Mouse (Mus musculus): ENCODE measurements around the gene Klhl40. TPM values are rescaled to one million over a fixed set of nuclear protein-coding genes. Genes with fewer than 3 reads are reported as not detected.

Gene Klhl40
- total and polyA plus RNA-seq, 2 experiments from 2014 or later = 2.1 to 2.4 TPM

GRCm38 (mm10) chr9:121776511-121776910 is 896 bp upstream of the Klhl40 start:
- no peak for TF ChIP-seq CTCF (IDR thresholded peaks at IDR 0.05; ENCODE audit: low read depth)
- WGBS = 83% methylated on average over 7 of the region's 7 CpGs
- Histone ChIP-seq H3K4me2 (ENCODE audit: low read depth, low read length) (no peak overlapping the region), H3K27me3 (ENCODE audit: insufficient read depth, low read length) (peaks cover 9% of the 10 kb centered on the region; the same call in 1 of the 2 replicates), H3K4me1 (ENCODE audit: insufficient read depth, low read length) (no peaks in the 10 kb centered on the region), H3K36me3 (ENCODE audit: insufficient read depth, low read length) (no peaks in the 10 kb centered on the region), H3K9me3 (ENCODE audit: low read length) (no peaks in the 10 kb centered on the region), H3K9ac (replicated peaks; ENCODE audit: low read length) (no peak overlapping the region), H3K27ac (no peak overlapping the region), H3K4me3 (ENCODE audit: low read length) (no peak overlapping the region)
- ATAC-seq (no peak), DNase-seq (ENCODE audit: low spot score) (no peak)

DNA sequence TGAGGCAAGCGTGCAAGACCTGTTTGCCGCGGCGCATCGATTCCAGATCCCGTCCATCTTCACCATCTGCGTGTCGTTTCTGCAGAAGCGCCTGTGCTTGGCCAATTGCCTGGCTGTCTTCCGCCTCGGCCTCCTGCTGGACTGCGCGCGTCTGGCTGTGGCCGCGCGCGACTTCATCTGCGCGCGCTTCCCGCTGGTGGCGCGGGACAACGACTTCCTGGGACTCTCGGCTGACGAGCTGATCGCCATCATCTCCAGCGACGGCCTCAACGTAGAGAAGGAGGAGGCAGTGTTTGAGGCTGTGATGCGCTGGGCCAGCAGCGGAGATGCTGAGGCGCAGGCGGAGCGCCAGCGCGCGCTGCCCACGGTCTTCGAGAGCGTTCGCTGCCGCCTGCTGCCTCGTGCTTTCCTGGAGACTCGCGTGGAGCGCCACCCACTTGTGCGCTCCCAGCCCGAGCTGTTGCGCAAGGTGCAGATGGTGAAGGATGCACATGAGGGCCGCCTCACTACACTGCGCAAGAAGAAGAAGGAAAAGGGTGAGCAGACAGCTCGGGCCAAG is 738 bp downstream of the Klhl40 start:
- H3K9ac ChIP-seq (replicated peaks; ENCODE audit: low read length) = peak overlapping the region; percentile 25
- H3K4me3 ChIP-seq (ENCODE audit: low read length) = peak overlapping the region; percentile 33
- ATAC-seq = peak; percentile 66
- WGBS = 10% methylated on average over 54 of the region's 54 CpGs
- H3K36me3 ChIP-seq (ENCODE audit: insufficient read depth, low read length) = no peaks in the 10 kb centered on the region
- peak overlapping the region; percentile 58 for H3K4me2 ChIP-seq (ENCODE audit: low read depth, low read length)
- H3K4me1 ChIP-seq (ENCODE audit: insufficient read depth, low read length) = no peaks in the 10 kb centered on the region
- H3K27me3 ChIP-seq (ENCODE audit: insufficient read depth, low read length) = peaks cover 9% of the 10 kb centered on the region; the same call in 1 of the 2 replicates
- no peak; the same call in 1 of the 2 replicates for TF ChIP-seq CTCF (IDR thresholded peaks at IDR 0.05; ENCODE audit: low read depth)
- peak; percentile 76 for DNase-seq (ENCODE audit: low spot score)
- no peaks in the 10 kb centered on the region for H3K9me3 ChIP-seq (ENCODE audit: low read length)
- 0 out of 2 replicates have a peak overlapping the region, but pooled peaks have one; percentile 7 for H3K27ac ChIP-seq

- DNase-seq (ENCODE audit: low spot score) (no peak), ATAC-seq (no peak)
- TF ChIP-seq CTCF (IDR thresholded peaks at IDR 0.05; ENCODE audit: low read depth) = no peak
- Histone ChIP-seq H3K27ac (no peak overlapping the region), H3K27me3 (ENCODE audit: insufficient read depth, low read length) (no peaks in the 10 kb centered on the region), H3K4me2 (ENCODE audit: low read depth, low read length) (no peak overlapping the region), H3K4me1 (ENCODE audit: insufficient read depth, low read length) (no peaks in the 10 kb centered on the region), H3K9ac (replicated peaks; ENCODE audit: low read length) (no peak overlapping the region), H3K36me3 (ENCODE audit: insufficient read depth, low read length) (no peaks in the 10 kb centered on the region), H3K4me3 (ENCODE audit: low read length) (no peak overlapping the region), H3K9me3 (ENCODE audit: low read length) (no peaks in the 10 kb centered on the region)
- 86% methylated on average over 12 of the region's 12 CpGs for WGBS
These were observed 7.4 kb downstream of the Klhl40 start for GRCm38 (mm10) chr9:121784801-121785200.

- Histone ChIP-seq H3K4me1 (ENCODE audit: insufficient read depth, low read length) (no peaks in the 10 kb centered on the region), H3K27me3 (ENCODE audit: insufficient read depth, low read length) (no peaks in the 10 kb centered on the region), H3K9ac (replicated peaks; ENCODE audit: low read length) (no peak overlapping the region), H3K9me3 (ENCODE audit: low read length) (no peaks in the 10 kb centered on the region), H3K4me2 (ENCODE audit: low read depth, low read length) (no peak overlapping the region), H3K4me3 (ENCODE audit: low read length) (no peak overlapping the region), H3K36me3 (ENCODE audit: insufficient read depth, low read length) (no peaks in the 10 kb centered on the region), H3K27ac (no peak overlapping the region)
- 86% methylated on average over 8 of the region's 8 CpGs for WGBS
- ATAC-seq (no peak), DNase-seq (ENCODE audit: low spot score) (no peak)
- no peak for TF ChIP-seq CTCF (IDR thresholded peaks at IDR 0.05; ENCODE audit: low read depth)
These were observed 7.9 kb downstream of the Klhl40 start for GRCm38 (mm10) chr9:121785261-121785660.

GRCm38 (mm10) chr9:121786359-121786758 is 9.0 kb downstream of the Klhl40 start:
- H3K4me2 ChIP-seq (ENCODE audit: low read depth, low read length) = no peak overlapping the region
- no peaks in the 10 kb centered on the region for H3K36me3 ChIP-seq (ENCODE audit: insufficient read depth, low read length)
- 85% methylated on average over 2 of the region's 2 CpGs for WGBS
- H3K9ac ChIP-seq (replicated peaks; ENCODE audit: low read length) = no peak overlapping the region
- DNase-seq (ENCODE audit: low spot score) = no peak
- ATAC-seq = no peak
- H3K4me1 ChIP-seq (ENCODE audit: insufficient read depth, low read length) = peaks cover 4% of the 10 kb centered on the region; the same call in 1 of the 2 replicates
- no peak for TF ChIP-seq CTCF (IDR thresholded peaks at IDR 0.05; ENCODE audit: low read depth)
- no peaks in the 10 kb centered on the region for H3K9me3 ChIP-seq (ENCODE audit: low read length)
- no peak overlapping the region for H3K4me3 ChIP-seq (ENCODE audit: low read length)
- no peaks in the 10 kb centered on the region for H3K27me3 ChIP-seq (ENCODE audit: insufficient read depth, low read length)
- H3K27ac ChIP-seq = no peak overlapping the region

DNA sequence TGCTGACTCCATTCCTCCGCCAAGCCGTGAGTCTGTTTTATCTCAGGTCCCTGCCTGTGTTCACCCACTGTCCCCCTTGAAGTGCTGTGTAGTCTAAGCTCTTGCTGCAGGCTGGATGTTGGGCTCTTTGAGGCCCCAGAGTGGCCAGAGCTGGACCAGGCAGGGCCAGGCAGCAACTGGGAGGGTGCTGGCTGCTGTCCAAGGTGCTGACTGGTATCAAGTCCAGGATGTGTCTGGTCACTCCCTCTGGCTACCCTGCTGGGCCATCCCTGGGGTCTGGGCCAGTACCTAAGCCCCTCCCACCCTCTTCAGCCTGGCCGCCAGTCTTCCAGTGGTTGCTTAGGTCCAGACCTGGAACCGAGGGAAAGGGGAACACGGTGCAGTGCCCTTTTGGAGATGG is 13.8 kb downstream of the Klhl40 start:
- Histone ChIP-seq H3K4me1 (ENCODE audit: insufficient read depth, low read length) (peaks cover 14% of the 10 kb centered on the region), H3K4me2 (ENCODE audit: low read depth, low read length) (no peak overlapping the region), H3K4me3 (ENCODE audit: low read length) (no peak overlapping the region), H3K36me3 (ENCODE audit: insufficient read depth, low read length) (no peaks in the 10 kb centered on the region), H3K9me3 (ENCODE audit: low read length) (no peaks in the 10 kb centered on the region), H3K9ac (replicated peaks; ENCODE audit: low read length) (no peak overlapping the region), H3K27me3 (ENCODE audit: insufficient read depth, low read length) (no peaks in the 10 kb centered on the region), H3K27ac (no peak overlapping the region)
- DNase-seq (ENCODE audit: low spot score) = peak; percentile 54
- no peak for TF ChIP-seq CTCF (IDR thresholded peaks at IDR 0.05; ENCODE audit: low read depth)
- WGBS = 18% methylated on average over 5 of the region's 5 CpGs
- 0 out of 2 replicates have a peak, but pooled peaks have one; percentile 21 for ATAC-seq

- Histone ChIP-seq H3K4me1 (ENCODE audit: insufficient read depth, low read length) (peaks cover 14% of the 10 kb centered on the region), H3K9me3 (ENCODE audit: low read length) (no peaks in the 10 kb centered on the region), H3K27me3 (ENCODE audit: insufficient read depth, low read length) (no peaks in the 10 kb centered on the region), H3K4me2 (ENCODE audit: low read depth, low read length) (no peak within 1 kb of the TSS), H3K27ac (no peak within 1 kb of the TSS), H3K36me3 (ENCODE audit: insufficient read depth, low read length) (no peaks in the 10 kb centered on the region), H3K9ac (replicated peaks; ENCODE audit: low read length) (no peak within 1 kb of the TSS), H3K4me3 (ENCODE audit: low read length) (no peak within 1 kb of the TSS)
- no peak for TF ChIP-seq CTCF (IDR thresholded peaks at IDR 0.05; ENCODE audit: low read depth)
- WGBS = 52% methylated on average over 21 of the region's 24 CpGs
- DNase-seq (ENCODE audit: low spot score) = no peak
- ATAC-seq = no peak
These were observed 14.5 kb downstream of the Klhl40 start, which contains the start of gene Hhatl for GRCm38 (mm10) chr9:121791757-121792521. TSS of gene Hhatl (minus strand) at chr9:121792507.

All from hindbrain, postnatal 0 days (tissue).